Mouse (Mus musculus) kidney, postnatal 0 days (tissue): ENCODE data around the gene Trp53. TPM values are rescaled to one million over a fixed set of nuclear protein-coding genes. Genes with fewer than 3 reads are reported as not detected.

Experiments used
- ATAC-seq: fragments of 200-750 bp; cut with Nextera tagmentation; replicated peaks from 2 replicates; pipeline ENCODE4 v1.8.0; 2017; ENCODE audit warnings: low read depth, moderate number of reproducible peaks, moderate TSS enrichment, moderate library complexity; ENCODE audit not compliant: low FRiP score
- DNase-seq: peaks from one replicate; pipeline ENCODE4 v3.0.0-alpha.2; 2016; ENCODE audit warnings: low spot score
- H3K27ac ChIP-seq: fragments of 300-500 bp; sonication (generic); 2 replicates; pipeline ENCODE4 v1.5.1; 2014; ENCODE audit warnings: mild to moderate bottlenecking
- H3K27me3 ChIP-seq: fragments of 300-500 bp; sonication (generic); 2 replicates; pipeline ENCODE4 v1.6.1; 2014; ENCODE audit warnings: low read length, mixed read lengths; ENCODE audit not compliant: insufficient read depth
- H3K36me3 ChIP-seq: fragments of 300-500 bp; sonication (generic); 2 replicates; pipeline ENCODE4 v1.6.1; 2014; ENCODE audit warnings: low read length, mixed read lengths; ENCODE audit not compliant: insufficient read depth
- H3K4me1 ChIP-seq: fragments of 300-500 bp; sonication (generic); replicated peaks from 2 replicates; pipeline ENCODE4 v1.6.1; 2014; ENCODE audit warnings: antibody characterized with exemption, low read length, mixed read lengths; ENCODE audit not compliant: insufficient read depth
- H3K4me2 ChIP-seq: fragments of 300-500 bp; sonication (generic); 2 replicates; pipeline ENCODE4 v1.6.1; 2014; ENCODE audit warnings: mild to moderate bottlenecking, low read length, moderate library complexity, mixed read lengths
- H3K4me3 ChIP-seq: fragments of 300-500 bp; sonication (generic); replicated peaks from 2 replicates; pipeline ENCODE4 v1.5.1; 2014; ENCODE audit warnings: low read depth, low read length
- H3K9ac ChIP-seq: fragments of 300-500 bp; sonication (generic); 2 replicates; pipeline ENCODE4 v1.6.1; 2014; ENCODE audit warnings: low read depth, low read length
- H3K9me3 ChIP-seq: fragments of 300-500 bp; sonication (generic); replicated peaks from 2 replicates; pipeline ENCODE4 v1.6.1; 2016; ENCODE audit warnings: low read length, inconsistent platforms, mixed read lengths
- CTCF ChIP-seq: IDR thresholded peaks from 2 replicates; pipeline ENCODE4 v1.5.1; 2016; ENCODE audit warnings: antibody characterized with exemption, low read depth, mild to moderate bottlenecking, moderate library complexity
- WGBS: fragments of 180-500 bp; shearing (Covaris S2); extraction: QIAGEN DNeasy Blood & Tissue Kit; methylation state at CpG from one replicate; pipeline ENCODE4 v1.1.7; 2014; 5-methylcytosine and 5-hydroxymethylcytosine counted together
- polyA plus RNA-seq: library from polyadenylated mRNA; unstranded; fragments of >200 nt; fragmentation: Nextera tagmentation; extraction: Ambion mirVana; gene quantifications from 2 replicates; pipeline ENCODE4 v1.2.1, GENCODE M21; 2015

The Trp53 gene
- polyA plus RNA-seq, 1 experiment from 2014 or later = 117 TPM

- Histone ChIP-seq H3K27ac (no peak overlapping the region), H3K27me3 (no peaks in the 10 kb centered on the region), H3K4me2 (no peak overlapping the region), H3K9ac (no peak overlapping the region), H3K4me1 (peaks cover 14% of the 10 kb centered on the region; the same call in 1 of the 2 replicates), H3K4me3 (no peak overlapping the region), H3K9me3 (no peaks in the 10 kb centered on the region), H3K36me3 (0 out of 2 replicates have a peak, but pooled peaks cover 10% of the 10 kb centered on the region)
- 63% methylated on average over 3 of the region's 3 CpGs for WGBS
- peak; percentile 63 for DNase-seq
- TF ChIP-seq CTCF = peak; percentile 68
- no peak for ATAC-seq
Measured at GRCm38 (mm10) chr11:69575220-69575619, 4.9 kb upstream of the Trp53 start.

GRCm38 (mm10) chr11:69576307-69576706 lies 3.9 kb upstream of the Trp53 start:
- Histone ChIP-seq H3K27me3 (no peaks in the 10 kb centered on the region), H3K36me3 (0 out of 2 replicates have a peak, but pooled peaks cover 3% of the 10 kb centered on the region), H3K4me3 (no peak overlapping the region), H3K9me3 (no peaks in the 10 kb centered on the region), H3K4me1 (peaks cover 14% of the 10 kb centered on the region; the same call in 1 of the 2 replicates), H3K4me2 (no peak overlapping the region), H3K9ac (no peak overlapping the region), H3K27ac (no peak overlapping the region)
- ATAC-seq (no peak), DNase-seq (no peak)
- TF ChIP-seq CTCF = no peak
- 66% methylated on average over 5 of the region's 5 CpGs for WGBS

- peaks cover 17% of the 10 kb centered on the region; the same call in 1 of the 2 replicates for H3K4me1 ChIP-seq
- ATAC-seq (no peak), DNase-seq (no peak)
- peak overlapping the region; percentile 99; the same call in 1 of the 2 replicates for H3K27ac ChIP-seq
- H3K9me3 ChIP-seq = no peaks in the 10 kb centered on the region
- 12% methylated on average over 15 of the region's 15 CpGs for WGBS
- no peaks in the 10 kb centered on the region for H3K27me3 ChIP-seq
- peak overlapping the region; percentile 94 for H3K4me2 ChIP-seq
- no peak for TF ChIP-seq CTCF
- peak overlapping the region; percentile 71 for H3K4me3 ChIP-seq
- no peaks in the 10 kb centered on the region for H3K36me3 ChIP-seq
- H3K9ac ChIP-seq = peak overlapping the region; percentile 77
Measured at GRCm38 (mm10) chr11:69578301-69578700, 1.9 kb upstream of the Trp53 start.

GRCm38 (mm10) chr11:69579128-69580017 lies 786 bp upstream of the Trp53 start:
- WGBS = under 1% methylated on average over 39 of the region's 39 CpGs
- Histone ChIP-seq H3K9ac (peak overlapping the region; percentile 88), H3K4me2 (peak overlapping the region; percentile 94), H3K27me3 (no peaks in the 10 kb centered on the region), H3K27ac (peak overlapping the region; percentile 99), H3K9me3 (no peaks in the 10 kb centered on the region), H3K4me1 (peaks cover 17% of the 10 kb centered on the region; the same call in 1 of the 2 replicates), H3K36me3 (no peaks in the 10 kb centered on the region), H3K4me3 (peak overlapping the region; percentile 88)
- ATAC-seq (peak; percentile 91), DNase-seq (peak; percentile 100)
- TF ChIP-seq CTCF = peak; percentile 100

GRCm38 (mm10) chr11:69580572-69581146 lies 500 bp downstream of the Trp53 start:
- peak overlapping the region; percentile 99 for H3K27ac ChIP-seq
- H3K4me1 ChIP-seq = peaks cover 17% of the 10 kb centered on the region; the same call in 1 of the 2 replicates
- H3K4me2 ChIP-seq = peak overlapping the region; percentile 80
- peak overlapping the region; percentile 88 for H3K4me3 ChIP-seq
- no peaks in the 10 kb centered on the region for H3K36me3 ChIP-seq
- no peak for DNase-seq
- no peaks in the 10 kb centered on the region for H3K9me3 ChIP-seq
- under 1% methylated on average over 25 of the region's 25 CpGs for WGBS
- peak overlapping the region; percentile 88 for H3K9ac ChIP-seq
- no peaks in the 10 kb centered on the region for H3K27me3 ChIP-seq
- no peak for TF ChIP-seq CTCF
- 0 out of 2 replicates have a peak, but pooled peaks have one; percentile 2 for ATAC-seq

- Histone ChIP-seq H3K9ac (peak overlapping the region; percentile 88), H3K36me3 (no peaks in the 10 kb centered on the region), H3K4me3 (peak overlapping the region; percentile 88), H3K27me3 (no peaks in the 10 kb centered on the region), H3K9me3 (no peaks in the 10 kb centered on the region), H3K4me2 (peak overlapping the region; percentile 80), H3K4me1 (peaks cover 17% of the 10 kb centered on the region; the same call in 1 of the 2 replicates), H3K27ac (peak overlapping the region; percentile 99)
- DNase-seq = peak; percentile 98
- ATAC-seq = peak; percentile 83
- WGBS = under 1% methylated on average over 36 of the region's 36 CpGs
- 0 out of 2 replicates have a peak, but pooled peaks have one; percentile 1 for TF ChIP-seq CTCF
Measured at GRCm38 (mm10) chr11:69581147-69581688, 1.1 kb downstream of the Trp53 start.
